Mouse (Mus musculus): Measurements from ENCODE around the gene Ncoa7.

Gene Ncoa7

DNA sequence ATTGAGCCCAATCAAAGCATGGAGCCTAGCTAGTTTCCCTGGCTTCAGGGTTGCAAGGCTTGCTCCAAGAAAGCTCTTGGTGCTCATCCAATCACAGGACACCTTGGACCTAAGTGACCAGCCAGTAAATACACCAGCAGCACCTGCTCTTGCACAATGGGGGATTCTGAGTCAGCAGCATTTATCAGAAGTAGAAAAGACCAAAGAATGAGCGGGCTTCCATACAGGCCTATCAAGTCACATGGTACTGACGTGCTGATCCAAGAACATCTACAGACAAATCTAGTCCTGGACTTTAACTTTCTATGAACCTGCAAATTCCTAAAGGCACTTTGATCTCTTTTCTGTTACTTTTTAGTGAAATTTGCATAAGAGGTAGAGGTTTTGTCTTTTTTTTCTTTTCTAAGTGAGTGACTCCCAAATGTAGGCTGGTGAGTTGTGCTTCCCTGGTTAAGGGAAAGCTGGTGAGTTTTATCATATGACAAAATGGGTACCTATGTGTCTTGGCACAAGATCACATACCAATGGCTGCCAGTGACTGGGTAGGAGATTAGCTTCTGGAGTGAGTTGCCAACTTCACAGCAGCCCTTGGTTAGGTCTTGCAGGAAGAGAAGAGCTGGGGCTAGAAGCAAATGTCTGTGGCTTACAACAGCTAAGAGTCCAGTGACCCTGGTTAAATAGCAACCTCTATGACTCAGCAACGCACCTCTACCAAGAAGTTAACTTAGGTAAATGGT is 57.7 kb downstream of the Ncoa7 start:
- no peak for DNase-seq (ENCODE audit: low spot score)

GRCm38 (mm10) chr10:30743275-30743674 is 59.9 kb downstream of the Ncoa7 start:
- DNase-seq (ENCODE audit: low spot score): no peak

- DNase-seq (ENCODE audit: low spot score): no peak
These were observed 64.7 kb downstream of the Ncoa7 start for GRCm38 (mm10) chr10:30738403-30738802.

- no peak for DNase-seq (ENCODE audit: low spot score)
These were observed 65.8 kb downstream of the Ncoa7 start for GRCm38 (mm10) chr10:30737323-30737722.

GRCm38 (mm10) chr10:30733148-30733785 is 69.9 kb downstream of the Ncoa7 start:
- no peak for DNase-seq (ENCODE audit: low spot score)

DNA sequence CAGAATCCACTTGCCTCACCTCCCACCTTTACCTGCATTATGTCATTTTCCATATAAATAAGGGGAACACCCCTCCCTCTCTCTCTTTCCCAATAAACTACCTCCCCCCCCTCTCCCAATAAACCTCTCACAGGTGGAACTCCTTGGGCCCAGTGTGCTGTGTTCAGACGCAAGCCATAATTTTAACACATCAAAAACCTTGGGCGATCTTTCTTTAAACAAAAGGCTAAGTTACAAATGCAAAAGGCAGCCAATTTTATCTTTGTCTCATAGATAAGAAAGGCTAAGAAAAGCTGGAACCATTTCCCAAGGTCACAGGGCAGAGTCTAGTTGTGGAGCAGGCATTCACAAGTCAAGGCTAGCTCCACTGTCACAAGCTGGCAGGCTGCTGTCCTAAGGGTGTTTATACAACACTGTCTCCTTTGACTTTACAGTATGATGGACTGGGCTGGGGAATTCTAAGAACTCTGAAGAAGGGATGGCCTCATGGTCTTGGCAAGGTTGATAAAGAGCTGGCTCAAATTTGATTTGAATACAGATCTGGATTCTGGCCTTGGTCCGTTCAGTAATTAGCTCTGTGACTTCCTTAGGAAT is 71.7 kb downstream of the Ncoa7 start:
- DNase-seq (ENCODE audit: low spot score): no peak

- no peak for DNase-seq (ENCODE audit: low spot score)
These were observed 72.3 kb downstream of the Ncoa7 start for GRCm38 (mm10) chr10:30730791-30731190.

- DNase-seq (ENCODE audit: low spot score): no peak
These were observed 73.7 kb downstream of the Ncoa7 start for GRCm38 (mm10) chr10:30729157-30730096.

- DNase-seq (ENCODE audit: low spot score): no peak
These were observed 80.1 kb downstream of the Ncoa7 start for GRCm38 (mm10) chr10:30723014-30723413.

DNA sequence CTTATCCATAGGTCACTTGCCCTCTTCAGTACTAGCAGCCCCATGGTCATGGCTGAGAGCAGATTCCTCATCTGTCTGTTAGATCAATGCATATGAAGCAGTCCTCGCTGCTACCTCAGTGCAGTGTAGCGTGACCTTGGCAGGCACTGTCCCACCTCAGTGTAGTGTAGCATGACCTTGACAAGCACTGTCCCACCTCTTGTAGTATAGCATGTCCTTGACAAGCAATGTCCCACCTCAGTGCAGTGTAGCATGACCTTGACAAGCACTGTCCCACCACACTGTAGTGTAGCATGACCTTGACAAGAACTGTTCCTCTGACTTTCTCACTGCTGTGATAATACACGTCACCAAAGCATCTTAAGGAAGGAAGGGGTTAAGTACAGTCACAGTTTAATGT is 82.6 kb downstream of the Ncoa7 start:
- no peak for DNase-seq (ENCODE audit: low spot score)

DNA sequence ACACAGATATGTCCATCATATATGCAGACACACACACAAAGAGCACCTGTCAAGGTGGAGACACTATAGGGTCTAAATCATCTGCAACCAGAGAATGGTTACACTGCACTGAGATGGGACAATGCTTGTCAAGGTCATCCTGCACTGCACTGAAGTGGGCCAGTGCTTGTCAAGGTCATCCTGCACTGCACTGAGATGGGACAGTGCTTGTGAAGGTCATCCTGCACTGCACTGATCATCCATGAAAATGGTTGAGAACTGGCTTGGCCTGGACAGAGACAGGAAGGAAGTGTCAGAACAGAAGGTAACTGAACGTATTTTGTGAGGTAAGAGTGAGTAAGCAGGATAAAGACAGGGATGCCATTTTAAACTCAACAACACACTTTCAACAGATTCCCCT is 83.2 kb downstream of the Ncoa7 start:
- DNase-seq (ENCODE audit: low spot score): no peak

- no peak for DNase-seq (ENCODE audit: low spot score)
These were observed 84.3 kb downstream of the Ncoa7 start for GRCm38 (mm10) chr10:30718703-30719340.

- DNase-seq (ENCODE audit: low spot score): no peak
These were observed 87.0 kb downstream of the Ncoa7 start for GRCm38 (mm10) chr10:30716171-30716570.

- no peak for DNase-seq (ENCODE audit: low spot score)
These were observed 90.6 kb downstream of the Ncoa7 start for GRCm38 (mm10) chr10:30712540-30712939.

DNA sequence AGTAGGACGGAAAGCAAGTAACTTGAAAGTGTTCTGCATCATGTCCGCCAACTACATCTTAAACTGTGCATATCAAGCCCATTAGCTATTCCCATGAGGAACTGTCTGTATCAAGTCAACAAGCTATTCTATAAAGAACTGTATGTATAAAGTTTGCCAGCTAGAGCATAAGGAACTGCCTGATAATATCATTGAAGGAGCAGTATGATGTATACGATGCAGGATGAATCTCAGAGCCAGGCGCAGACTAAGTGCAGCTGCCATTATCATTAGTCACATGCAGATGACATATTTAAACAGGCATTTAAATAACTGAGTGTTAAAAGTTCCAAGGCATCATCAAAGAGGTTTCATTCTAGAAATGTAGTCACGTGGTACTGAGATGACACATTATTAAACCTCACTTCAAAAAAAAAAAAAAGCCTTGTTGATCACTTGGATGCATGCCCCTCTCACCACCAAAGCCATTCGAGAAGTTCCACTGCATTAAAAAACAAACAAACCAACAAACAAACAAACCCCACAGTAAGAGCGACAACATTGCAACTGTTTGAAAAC is 93.2 kb downstream of the Ncoa7 start:
- no peak for DNase-seq (ENCODE audit: low spot score)

- no peak for DNase-seq (ENCODE audit: low spot score)
These were observed 95.1 kb downstream of the Ncoa7 start for GRCm38 (mm10) chr10:30708039-30708438.

DNA sequence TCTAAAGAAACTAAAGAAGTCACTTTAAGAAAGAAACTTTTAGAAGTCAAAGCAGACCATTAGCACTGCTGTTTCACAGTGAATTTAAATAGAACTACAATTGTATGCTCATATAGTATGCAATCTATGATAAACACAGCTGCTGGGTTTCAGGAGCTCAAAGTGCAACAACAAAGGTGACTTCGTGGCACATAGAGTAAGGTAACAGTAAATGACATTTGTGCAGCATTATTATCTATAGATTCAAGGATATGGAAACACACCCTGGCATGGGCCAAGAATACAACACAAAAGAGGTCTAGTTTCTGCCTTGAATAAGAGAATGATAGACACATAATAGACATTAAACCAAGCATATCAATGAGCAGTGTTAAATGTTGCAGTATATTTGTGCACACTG is 100.5 kb downstream of the Ncoa7 start:
- no peak for DNase-seq (ENCODE audit: low spot score)

DNA sequence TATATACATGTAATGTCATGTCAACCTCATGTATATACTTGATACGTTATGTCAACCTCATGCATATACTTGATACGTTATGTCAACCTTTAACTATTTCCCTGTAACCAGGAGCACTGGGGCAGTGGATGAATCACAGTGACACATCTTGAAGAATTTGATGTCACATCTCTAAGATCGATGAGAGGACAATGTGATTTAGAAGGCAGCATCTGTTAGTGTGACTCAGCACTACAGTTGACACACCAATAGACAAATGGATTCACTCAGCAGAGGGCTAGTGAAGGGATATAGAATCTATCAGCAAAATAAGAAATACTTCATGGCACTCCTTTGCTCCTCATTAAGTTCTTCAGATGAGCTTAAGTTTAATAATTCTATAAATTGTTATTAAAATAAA is 116.3 kb downstream of the Ncoa7 start:
- no peak for DNase-seq (ENCODE audit: low spot score)

GRCm38 (mm10) chr10:30683449-30683848 is 119.7 kb downstream of the Ncoa7 start:
- no peak for DNase-seq (ENCODE audit: low spot score)

DNA sequence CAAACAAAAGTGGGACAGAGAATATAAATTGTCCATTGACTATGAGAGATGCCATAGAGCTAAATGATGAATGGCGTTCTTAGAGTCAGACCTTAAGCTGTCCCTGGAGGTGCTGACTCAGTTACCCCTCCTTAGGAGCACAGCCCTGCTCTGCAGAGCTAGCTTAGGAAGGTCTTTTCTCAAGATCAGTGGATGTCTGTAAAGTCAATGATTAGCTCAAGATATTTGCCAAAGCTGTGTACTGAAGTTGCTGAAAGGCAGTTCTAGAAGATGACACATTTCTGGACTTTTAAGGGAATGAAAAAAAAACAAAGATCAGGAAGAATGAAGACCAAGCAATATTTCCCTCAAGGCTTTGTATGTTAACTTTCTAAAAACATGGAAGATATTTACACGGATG is 123.4 kb downstream of the Ncoa7 start:
- no peak for DNase-seq (ENCODE audit: low spot score)

DNA sequence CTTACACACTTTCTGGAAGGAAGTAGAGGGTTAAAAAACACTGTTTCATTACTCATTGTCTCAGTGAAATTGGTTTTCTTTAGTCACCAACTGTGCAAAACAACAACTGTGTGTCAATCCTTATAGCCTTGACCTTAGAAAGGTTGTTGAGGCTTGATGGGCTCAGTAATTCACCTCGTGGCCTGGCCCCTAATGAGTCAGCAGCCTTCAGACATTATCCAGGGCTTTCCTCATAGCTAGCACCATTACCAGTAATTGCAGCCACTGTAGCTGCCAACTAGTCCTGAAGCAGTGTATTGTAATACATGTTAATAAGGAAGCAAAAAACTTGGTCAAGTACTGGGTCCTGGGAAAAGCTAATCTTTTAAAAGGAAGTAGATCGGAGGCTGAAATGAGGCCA is 125.1 kb downstream of the Ncoa7 start:
- no peak for DNase-seq (ENCODE audit: low spot score)

GRCm38 (mm10) chr10:30674825-30675224 is 128.3 kb downstream of the Ncoa7 start:
- no peak for DNase-seq (ENCODE audit: low spot score)

Data from testis, postnatal 10 days (tissue).